In the genomic region with DNA sequence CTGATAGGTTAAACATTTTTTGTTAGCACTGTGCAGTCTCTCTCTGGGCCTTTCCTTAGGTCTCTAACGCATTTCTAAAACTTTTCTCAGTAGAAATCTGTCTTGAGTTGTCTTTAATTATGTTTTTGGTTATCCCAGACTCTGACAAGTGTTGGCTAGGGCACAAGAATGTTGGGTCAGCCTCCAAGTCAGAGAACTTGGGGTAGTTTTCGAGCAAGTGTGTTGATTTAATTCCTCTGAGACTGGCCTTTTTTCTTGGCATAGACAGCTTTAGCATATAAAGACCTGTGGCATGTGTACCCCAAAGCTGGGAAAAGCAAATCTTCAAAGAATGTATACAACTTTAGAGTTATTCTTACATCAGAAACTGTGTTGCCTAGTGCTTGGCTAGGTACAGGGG, we compare ENCODE assay signal across 12 mouse cellular contexts.
DNase-seq lines count a peak whose midpoint lies in the region; ATAC-seq and TF ChIP-seq lines count a peak whose summit lies in the region.
"Had no signal": no experiment of that assay in that cellular context is flagged by ENCODE, and none has a peak within 500 bp of the region (broad histone marks: within the 10 kb centered on the region; RNA-seq: fewer than 3 reads in every experiment).

No protein-coding gene starts in this region.

- H3K27me3 ChIP-seq in heart, embryonic 12.5 days (replicated peaks): no peaks in the 10 kb centered on the region
- no peaks in the 10 kb centered on the region for H3K27me3 ChIP-seq in lung, postnatal 0 days (replicated peaks; ENCODE audit: insufficient read depth, low read length)
- H3K27me3 ChIP-seq: hindbrain, embryonic 13.5 days; lung, embryonic 15.5 days had no signal

- peak; percentile 72 to 74 for DNase-seq in heart, adult 18-20 months
- DNase-seq in Muller cell, postnatal 12 days (ENCODE audit: inconsistent ontology term): peak; percentile 51
- DNase-seq in heart, adult 9 months (ENCODE audit: low spot score in 2 of 2): peak; percentile 41 to 66
- peak; percentile 22 for DNase-seq in lung, postnatal 0 days (ENCODE audit: low spot score)
- no peak for DNase-seq in urinary bladder, adult 18-20 months (ENCODE audit: low spot score in 2 of 2)
- no peak for DNase-seq in adrenal gland, postnatal 36 days
- DNase-seq: cerebellum, adult 2 months; midbrain, embryonic 14.5 days had no signal

- TF ChIP-seq CTCF in lung, postnatal 0 days (IDR thresholded peaks at IDR 0.05): no peak

- no peak for TF ChIP-seq EP300 in lung, postnatal 0 days (IDR thresholded peaks at IDR 0.05)

- 49% methylated on average over 2 of the region's 2 CpGs for WGBS in heart, embryonic 12.5 days
- WGBS in lung, postnatal 0 days: 26% methylated on average over 2 of the region's 2 CpGs

- ATAC-seq in heart, embryonic 12.5 days (ENCODE audit: insufficient number of reproducible peaks, low FRiP score): no peak
- ATAC-seq in lung, postnatal 0 days: no peak
- no peak for ATAC-seq in monocyte, adult 5-6 weeks (replicated peaks; ENCODE audit: insufficient number of reproducible peaks, low FRiP score, low TSS enrichment, poor library complexity, severe bottlenecking)

- no peaks in the 10 kb centered on the region for H3K36me3 ChIP-seq in heart, embryonic 12.5 days
- H3K36me3 ChIP-seq in lung, postnatal 0 days (ENCODE audit: insufficient read depth, low read length): no peaks in the 10 kb centered on the region
- H3K36me3 ChIP-seq: hindbrain, embryonic 13.5 days; lung, embryonic 15.5 days had no signal

- 0 out of 2 replicates have a peak, but pooled peaks cover 6% of the 10 kb centered on the region for H3K4me1 ChIP-seq in heart, embryonic 12.5 days (replicated peaks)
- no peaks in the 10 kb centered on the region for H3K4me1 ChIP-seq in lung, postnatal 0 days (ENCODE audit: insufficient read depth, low read depth, low read length)
- H3K4me1 ChIP-seq: hindbrain, embryonic 13.5 days had no signal

- H3K9ac ChIP-seq in heart, embryonic 12.5 days: no peak overlapping the region
- H3K9ac ChIP-seq in lung, postnatal 0 days (replicated peaks; ENCODE audit: low read depth): no peak overlapping the region
- H3K9ac ChIP-seq: hindbrain, embryonic 13.5 days; lung, embryonic 15.5 days had no signal

- H3K9me3 ChIP-seq in heart, embryonic 12.5 days (replicated peaks): no peaks in the 10 kb centered on the region
- H3K9me3 ChIP-seq in lung, postnatal 0 days (ENCODE audit: low read length): no peaks in the 10 kb centered on the region
- H3K9me3 ChIP-seq: hindbrain, embryonic 13.5 days; lung, embryonic 15.5 days had no signal

- H3K4me3 ChIP-seq in heart, embryonic 12.5 days: no peak overlapping the region
- H3K4me3 ChIP-seq in lung, postnatal 0 days (ENCODE audit: low read depth, low read length): no peak overlapping the region
- H3K4me3 ChIP-seq: hindbrain, embryonic 13.5 days; lung, embryonic 15.5 days had no signal

- H3K4me2 ChIP-seq in heart, embryonic 12.5 days: no peak overlapping the region
- no peak overlapping the region for H3K4me2 ChIP-seq in lung, postnatal 0 days (replicated peaks; ENCODE audit: low read depth, low read length)
- H3K4me2 ChIP-seq: hindbrain, embryonic 13.5 days; lung, embryonic 15.5 days had no signal

- H3K27ac ChIP-seq in heart, embryonic 12.5 days (ENCODE audit: poor library complexity, severe bottlenecking): no peak overlapping the region
- no peak overlapping the region for H3K27ac ChIP-seq in lung, postnatal 0 days (ENCODE audit: low read length)
- H3K27ac ChIP-seq: hindbrain, embryonic 13.5 days; lung, embryonic 15.5 days had no signal

Comparison
In these comparisons a context has a peak if more than half of its experiments do, and no peak if none do; other contexts are left out.
1. DNase-seq: peak in heart, adult 18-20 months (2 of 2), Muller cell, postnatal 12 days (single experiment), heart, adult 9 months (2 of 2) and lung, postnatal 0 days (single experiment); none in urinary bladder, adult 18-20 months (0 of 2) and adrenal gland, postnatal 36 days (0 of 2).